Mouse (Mus musculus) kidney, embryonic 16.5 days (tissue): ENCODE measurements around the gene Nptxr. TPM values are rescaled to one million over a fixed set of nuclear protein-coding genes. Genes with fewer than 3 reads are reported as not detected.

Experiments used
- ATAC-seq: fragments of 200-750 bp; cut with Nextera tagmentation; 2 replicates; pipeline ENCODE4 v1.8.0; 2017; ENCODE audit warnings: moderate TSS enrichment; ENCODE audit not compliant: low FRiP score, low TSS enrichment
- H3K27ac ChIP-seq: fragments of 300-500 bp; sonication (generic); 2 replicates; pipeline ENCODE4 v1.5.1; 2014; ENCODE audit warnings: low read length
- H3K27me3 ChIP-seq: fragments of 300-500 bp; sonication (generic); 2 replicates; pipeline ENCODE4 v1.6.1; 2014; ENCODE audit warnings: low read length, control low read depth, mixed read lengths; ENCODE audit not compliant: insufficient read depth
- H3K36me3 ChIP-seq: fragments of 300-500 bp; sonication (generic); 2 replicates; pipeline ENCODE4 v1.6.1; 2014; ENCODE audit warnings: low read length, control low read depth, mixed read lengths; ENCODE audit not compliant: insufficient read depth
- H3K4me1 ChIP-seq: fragments of 300-500 bp; sonication (generic); 2 replicates; pipeline ENCODE4 v1.6.1; 2014; ENCODE audit warnings: low read length, control low read depth, mixed read lengths; ENCODE audit not compliant: insufficient read depth
- H3K4me2 ChIP-seq: fragments of 300-500 bp; sonication (generic); replicated peaks from 2 replicates; pipeline ENCODE4 v1.6.1; 2014; ENCODE audit warnings: low read depth, low read length
- H3K4me3 ChIP-seq: fragments of 300-500 bp; sonication (generic); 2 replicates; pipeline ENCODE4 v1.5.1; 2014; ENCODE audit warnings: mild to moderate bottlenecking, low read length
- H3K9ac ChIP-seq: fragments of 300-500 bp; sonication (generic); replicated peaks from 2 replicates; pipeline ENCODE4 v1.6.1; 2014; ENCODE audit warnings: low read length
- H3K9me3 ChIP-seq: fragments of 300-500 bp; sonication (generic); 2 replicates; pipeline ENCODE4 v1.6.1; 2016; ENCODE audit warnings: low read length, control low read depth
- WGBS: fragments of 180-500 bp; shearing (Covaris S2); extraction: QIAGEN DNeasy Blood & Tissue Kit; methylation state at CpG from one replicate; pipeline ENCODE4 v1.1.7; 2014; 5-methylcytosine and 5-hydroxymethylcytosine counted together
- polyA plus RNA-seq: library from polyadenylated mRNA; unstranded; fragments of >200 nt; fragmentation: Nextera tagmentation; extraction: Ambion mirVana; gene quantifications from 2 replicates; pipeline ENCODE4 v1.2.1, GENCODE M21; 2015

Gene Nptxr
- polyA plus RNA-seq, 1 experiment from 2014 or later = 1.9 TPM

DNA sequence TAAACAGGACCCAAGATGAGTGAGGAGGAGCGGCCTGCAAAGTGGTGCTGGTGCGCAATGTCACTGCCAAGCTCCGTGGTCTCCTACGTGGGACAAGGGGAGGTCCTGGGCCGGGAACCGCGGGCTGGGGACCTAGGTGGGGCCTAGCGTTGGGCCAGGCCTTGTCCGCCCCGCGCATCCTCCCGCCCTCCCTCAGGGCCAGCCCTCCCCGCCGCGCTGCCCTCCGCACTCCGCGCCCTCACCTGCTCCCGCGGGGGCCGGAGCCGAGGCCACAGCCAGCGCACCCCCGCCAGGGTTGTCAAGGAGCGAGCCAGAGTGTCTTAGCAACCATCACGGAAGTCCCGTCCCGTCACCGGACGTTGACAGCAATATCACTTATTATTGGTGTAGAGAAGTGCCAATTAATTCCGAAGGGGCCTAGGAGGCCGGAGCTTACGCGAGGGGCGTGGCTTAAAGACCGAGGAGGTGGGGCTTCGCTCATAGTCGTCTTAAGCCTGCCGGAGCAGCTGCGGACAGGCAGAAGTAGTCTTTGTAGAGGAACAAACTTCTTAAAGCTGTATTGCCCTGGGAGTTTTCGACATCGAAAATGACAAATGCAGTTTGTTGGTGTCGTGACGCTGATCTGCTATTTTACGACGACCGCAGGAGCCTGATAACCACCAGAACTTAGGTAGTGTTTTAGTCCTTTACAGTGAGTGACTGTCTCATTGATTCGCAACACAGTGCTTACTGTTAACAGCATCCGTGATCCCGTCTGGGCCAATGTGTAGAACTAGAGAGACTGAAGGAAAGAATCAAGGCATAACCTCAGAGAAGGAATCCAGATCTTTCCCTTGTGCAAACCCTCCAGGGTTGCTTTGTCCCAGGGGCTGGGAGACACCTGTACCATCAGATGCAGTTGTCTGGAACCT is 30.2 kb downstream of the Nptxr start:
- no peaks in the 10 kb centered on the region for H3K9me3 ChIP-seq
- H3K27ac ChIP-seq = peak overlapping the region; percentile 69
- H3K9ac ChIP-seq = peak overlapping the region; percentile 81
- under 1% methylated on average over 45 of the region's 50 CpGs for WGBS
- peak; percentile 99 for ATAC-seq
- H3K4me2 ChIP-seq = peak overlapping the region; percentile 57
- no peaks in the 10 kb centered on the region for H3K36me3 ChIP-seq
- peak overlapping the region; percentile 70 for H3K4me3 ChIP-seq
- peaks cover 16% of the 10 kb centered on the region for H3K4me1 ChIP-seq
- H3K27me3 ChIP-seq = no peaks in the 10 kb centered on the region

DNA sequence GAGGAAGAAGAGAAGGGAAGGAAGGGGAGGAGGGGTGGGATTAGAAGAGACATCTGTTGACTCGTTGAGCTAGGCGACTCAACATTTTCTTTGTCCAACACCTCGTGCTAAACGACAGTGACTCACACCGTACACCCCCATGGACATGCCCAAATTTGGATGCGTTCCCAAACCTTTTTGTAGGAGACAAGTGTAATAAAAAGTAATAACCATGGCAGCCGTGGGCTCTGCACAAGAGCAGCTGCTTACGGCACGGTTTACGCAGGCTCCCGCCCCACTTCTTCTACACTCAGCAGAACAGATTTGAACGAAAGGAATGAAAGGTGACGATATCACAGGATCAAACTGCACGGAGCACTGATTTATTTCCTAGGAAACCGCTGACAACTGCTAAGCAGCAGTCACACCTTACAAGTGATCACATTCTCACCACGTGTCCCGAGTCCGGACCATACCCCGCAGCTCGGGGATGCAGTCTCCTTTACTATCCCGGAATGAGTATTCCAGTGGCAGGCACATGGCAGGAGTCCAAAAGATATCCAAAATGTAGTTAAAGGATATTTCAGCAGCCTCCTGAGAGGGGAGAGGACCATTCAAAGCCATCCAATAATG is 33.8 kb downstream of the Nptxr start:
- no peak for ATAC-seq
- H3K9me3 ChIP-seq = no peaks in the 10 kb centered on the region
- WGBS = 39% methylated on average over 21 of the region's 21 CpGs

DNA sequence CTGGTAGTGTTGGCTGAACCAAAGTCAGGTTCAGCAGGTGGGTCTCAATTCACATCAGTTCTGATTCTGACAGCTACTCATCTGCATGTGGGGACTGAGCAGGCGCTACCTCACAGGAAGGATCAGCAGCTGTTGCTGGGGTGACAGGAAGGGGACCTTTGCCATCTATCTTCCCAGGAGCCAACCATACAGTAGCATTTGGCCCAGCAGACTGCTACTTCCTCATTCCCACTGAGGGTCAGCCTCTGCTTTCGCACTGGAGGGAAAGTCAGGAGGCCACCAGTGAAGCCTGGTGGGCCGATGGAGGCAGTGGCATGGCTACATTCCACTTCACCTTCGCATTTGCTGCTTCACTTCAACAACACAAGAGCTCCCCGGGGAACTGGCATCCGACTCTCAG is 36.3 kb downstream of the Nptxr start:
- Histone ChIP-seq H3K4me1 (peaks cover 6% of the 10 kb centered on the region), H3K9ac (no peak overlapping the region), H3K27me3 (no peaks in the 10 kb centered on the region), H3K4me3 (no peak overlapping the region), H3K36me3 (peaks cover 9% of the 10 kb centered on the region; the same call in 1 of the 2 replicates), H3K4me2 (no peak overlapping the region), H3K9me3 (no peaks in the 10 kb centered on the region), H3K27ac (no peak overlapping the region)
- WGBS = 68% methylated on average over 6 of the region's 6 CpGs
- ATAC-seq = no peak

More for the DNA sequence above, 33.8 kb downstream of the Nptxr start:
- H3K4me2 ChIP-seq = no peak overlapping the region
- peaks cover 16% of the 10 kb centered on the region for H3K4me1 ChIP-seq
- H3K27ac ChIP-seq = no peak overlapping the region
- no peaks in the 10 kb centered on the region for H3K36me3 ChIP-seq
- no peak overlapping the region for H3K9ac ChIP-seq
- H3K4me3 ChIP-seq = no peak overlapping the region
- no peaks in the 10 kb centered on the region for H3K27me3 ChIP-seq

DNA sequence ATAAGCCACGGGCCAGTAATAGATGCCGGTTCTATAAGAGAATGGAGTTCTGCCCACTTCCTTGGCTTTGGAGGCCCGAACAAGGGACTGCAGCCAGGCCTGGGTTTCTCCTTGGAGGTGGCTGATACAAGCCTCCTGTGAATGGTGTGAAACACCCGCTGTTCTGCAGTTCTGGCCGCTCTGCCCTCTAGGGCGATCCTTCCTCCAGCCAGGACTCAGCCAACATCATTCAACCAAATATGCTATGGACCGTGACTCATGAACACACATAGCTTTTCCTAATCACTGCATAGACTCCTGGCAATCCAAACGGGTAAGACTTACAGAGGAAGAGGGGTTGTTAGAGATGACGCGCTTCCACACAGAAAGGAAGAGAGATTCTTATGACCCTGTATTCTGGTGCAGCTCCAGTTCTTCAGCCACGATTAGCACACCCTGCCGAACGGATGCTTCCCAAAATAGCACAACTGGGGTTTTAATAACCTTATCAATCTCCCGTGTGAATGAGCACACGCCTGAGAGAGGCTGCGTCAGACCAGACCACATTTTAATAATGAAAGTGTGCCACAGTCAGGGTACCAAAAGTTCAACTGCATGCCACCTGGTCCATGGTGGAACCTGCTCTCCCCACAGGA is 37.1 kb downstream of the Nptxr start:
- Histone ChIP-seq H3K27me3 (no peaks in the 10 kb centered on the region), H3K27ac (no peak overlapping the region), H3K4me1 (0 out of 2 replicates have a peak, but pooled peaks cover 3% of the 10 kb centered on the region), H3K9ac (no peak overlapping the region), H3K4me2 (no peak overlapping the region), H3K9me3 (no peaks in the 10 kb centered on the region), H3K4me3 (no peak overlapping the region), H3K36me3 (peaks cover 17% of the 10 kb centered on the region)
- WGBS = 79% methylated on average over 16 of the region's 16 CpGs
- ATAC-seq = no peak

DNA sequence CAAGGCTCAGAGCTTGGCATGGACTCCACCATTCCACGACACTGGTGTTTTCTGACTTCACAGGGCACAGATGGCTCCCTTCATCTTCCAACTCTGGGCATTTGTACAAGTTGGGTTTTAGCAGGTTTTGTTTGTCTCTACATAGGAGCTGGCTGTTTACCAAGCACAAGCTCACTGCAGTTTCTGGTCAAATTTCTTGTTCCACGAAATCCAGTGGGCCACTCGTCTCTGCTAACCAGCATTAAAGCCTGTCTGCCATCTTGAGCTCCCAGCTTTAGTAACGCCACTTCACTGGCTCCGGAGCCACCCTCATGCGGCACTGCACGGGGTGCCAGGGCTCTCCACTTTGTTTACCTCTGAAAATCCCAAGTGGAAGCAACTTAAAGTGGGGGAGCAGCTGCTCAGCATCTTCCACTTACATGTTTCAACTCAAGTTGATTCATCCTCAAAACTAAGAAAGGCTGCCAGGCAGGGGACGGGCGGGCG is 37.9 kb downstream of the Nptxr start:
- H3K27ac ChIP-seq = no peak overlapping the region
- no peaks in the 10 kb centered on the region for H3K9me3 ChIP-seq
- H3K4me1 ChIP-seq = 0 out of 2 replicates have a peak, but pooled peaks cover 3% of the 10 kb centered on the region
- H3K4me3 ChIP-seq = no peak overlapping the region
- WGBS = 84% methylated on average over 10 of the region's 10 CpGs
- no peak overlapping the region for H3K4me2 ChIP-seq
- H3K9ac ChIP-seq = no peak overlapping the region
- no peak for ATAC-seq
- no peaks in the 10 kb centered on the region for H3K27me3 ChIP-seq
- H3K36me3 ChIP-seq = peaks cover 24% of the 10 kb centered on the region

DNA sequence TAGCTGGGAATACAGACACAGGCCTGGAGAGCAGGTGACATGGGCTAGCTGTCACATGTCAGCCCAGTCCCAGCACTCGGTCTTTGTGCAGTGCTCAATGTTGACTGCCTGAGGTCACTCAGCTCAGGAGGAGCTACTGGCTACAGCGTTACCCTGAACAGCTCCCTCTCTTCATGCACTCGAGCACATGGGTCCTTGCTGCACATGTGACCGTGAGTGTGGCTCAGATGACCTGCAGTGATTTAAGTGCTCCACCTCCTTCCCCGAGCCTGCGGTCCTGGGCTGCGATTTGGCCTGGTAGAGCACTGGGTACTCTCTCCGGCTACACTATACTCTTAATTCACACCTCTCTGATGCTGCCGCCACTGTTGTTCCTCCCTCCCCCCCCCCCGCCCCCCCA is 38.4 kb downstream of the Nptxr start:
- Histone ChIP-seq H3K27me3 (no peaks in the 10 kb centered on the region), H3K9ac (no peak overlapping the region), H3K4me3 (no peak overlapping the region), H3K36me3 (peaks cover 25% of the 10 kb centered on the region), H3K27ac (no peak overlapping the region), H3K4me2 (no peak overlapping the region), H3K9me3 (no peaks in the 10 kb centered on the region), H3K4me1 (0 out of 2 replicates have a peak, but pooled peaks cover 3% of the 10 kb centered on the region)
- ATAC-seq = no peak
- 25% methylated on average over 8 of the region's 10 CpGs for WGBS

DNA sequence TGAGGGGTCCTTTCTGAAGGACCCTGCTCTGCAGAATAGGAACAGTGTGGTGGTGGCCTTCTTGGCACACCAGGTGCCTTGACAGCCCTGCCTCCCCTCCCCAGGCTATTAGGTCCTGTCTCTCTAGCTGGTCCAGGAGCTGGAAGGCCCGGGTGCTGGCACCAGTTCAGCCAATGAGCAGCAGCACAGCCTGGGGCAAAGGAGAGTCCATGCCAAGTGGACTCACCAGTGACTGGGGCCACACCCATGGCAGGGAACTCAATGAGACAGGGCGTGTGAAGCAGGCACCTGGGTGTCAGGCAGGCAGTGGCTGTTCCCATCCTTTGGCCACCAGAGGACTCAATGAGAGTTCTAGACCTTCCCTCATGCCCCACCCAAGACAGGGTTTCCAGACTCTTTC is 39.2 kb downstream of the Nptxr start:
- ATAC-seq = no peak
- Histone ChIP-seq H3K4me1 (0 out of 2 replicates have a peak, but pooled peaks cover 3% of the 10 kb centered on the region), H3K27me3 (no peaks in the 10 kb centered on the region), H3K4me2 (no peak overlapping the region), H3K36me3 (peaks cover 25% of the 10 kb centered on the region), H3K27ac (no peak overlapping the region), H3K4me3 (no peak overlapping the region), H3K9ac (no peak overlapping the region), H3K9me3 (no peaks in the 10 kb centered on the region)
- 83% methylated on average over 2 of the region's 2 CpGs for WGBS

DNA sequence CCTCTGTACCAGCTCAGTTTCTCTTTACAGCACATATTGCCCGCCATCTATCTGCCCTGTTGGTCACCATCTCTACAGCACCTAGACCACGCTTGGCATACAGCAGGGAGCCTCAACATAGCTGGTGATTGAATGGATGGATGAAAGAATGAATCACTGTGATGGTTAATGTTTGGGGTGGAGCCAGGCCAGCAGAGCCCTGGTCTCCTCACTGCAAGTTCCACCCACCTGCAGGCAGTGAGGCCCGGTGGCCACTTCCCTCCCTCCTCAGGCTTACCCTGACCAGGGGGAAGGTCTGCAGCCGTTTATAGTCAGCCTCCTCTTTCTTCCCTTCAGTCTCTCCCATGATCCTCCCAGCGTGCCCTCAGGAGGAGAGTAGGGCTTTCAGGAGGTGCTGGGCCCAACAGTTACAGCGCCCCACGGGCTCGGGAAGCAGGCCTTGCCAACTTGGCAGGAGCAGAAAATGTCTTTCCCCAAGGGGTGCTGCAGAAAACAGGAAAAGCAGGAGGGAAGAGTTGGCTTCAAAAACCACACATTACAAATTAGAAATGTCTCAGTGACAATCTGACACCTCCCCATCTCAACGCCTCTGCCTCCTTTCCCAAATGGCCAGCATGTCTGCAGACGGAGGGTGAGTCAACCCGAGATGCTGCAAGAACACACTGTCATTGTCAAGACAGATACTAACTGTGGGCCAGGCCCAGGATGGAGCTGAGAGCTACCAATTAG is 39.9 kb downstream of the Nptxr start:
- ATAC-seq = no peak
- 75% methylated on average over 11 of the region's 11 CpGs for WGBS

DNA sequence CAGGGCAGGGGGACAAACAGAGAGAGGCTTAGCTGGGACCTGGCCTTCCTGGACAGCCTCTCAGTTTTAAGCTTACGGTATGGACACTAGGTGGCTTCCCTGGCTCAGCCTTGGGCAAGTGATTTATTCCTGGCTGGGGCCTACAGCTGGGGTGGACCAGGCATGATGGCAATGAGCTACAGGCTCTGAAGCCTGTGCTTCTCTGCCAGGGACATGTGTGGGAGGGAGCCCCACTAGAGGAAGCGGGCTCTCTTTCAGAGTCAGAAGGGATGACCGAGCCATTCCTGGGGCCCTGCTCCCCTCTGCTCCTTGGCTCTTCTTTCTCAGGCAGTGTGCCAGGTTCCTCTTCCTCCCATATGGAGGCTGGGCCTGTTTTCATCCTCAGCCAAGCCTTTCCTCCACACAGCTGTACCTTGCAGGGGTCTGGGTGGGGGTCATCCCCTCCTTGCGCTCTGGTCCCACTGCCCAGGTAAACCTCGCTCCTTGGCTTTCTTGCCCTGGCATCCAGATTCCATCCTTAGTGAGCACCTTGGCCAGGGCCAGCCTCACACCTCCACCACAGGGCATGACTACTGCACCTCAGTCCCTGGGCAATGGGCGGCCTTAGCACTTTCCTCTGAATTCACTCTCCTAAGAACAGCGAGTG is 40.8 kb downstream of the Nptxr start:
- Histone ChIP-seq H3K9ac (no peak overlapping the region), H3K36me3 (peaks cover 25% of the 10 kb centered on the region), H3K4me2 (no peak overlapping the region), H3K4me3 (no peak overlapping the region), H3K9me3 (no peaks in the 10 kb centered on the region), H3K27ac (no peak overlapping the region), H3K27me3 (no peaks in the 10 kb centered on the region), H3K4me1 (0 out of 2 replicates have a peak, but pooled peaks cover 3% of the 10 kb centered on the region)
- peak; percentile 37; the same call in 1 of the 2 replicates for ATAC-seq
- 68% methylated on average over 7 of the region's 7 CpGs for WGBS

More for the DNA sequence above, 39.9 kb downstream of the Nptxr start:
- Histone ChIP-seq H3K4me2 (no peak overlapping the region), H3K27me3 (no peaks in the 10 kb centered on the region), H3K4me1 (0 out of 2 replicates have a peak, but pooled peaks cover 3% of the 10 kb centered on the region), H3K4me3 (no peak overlapping the region), H3K9ac (no peak overlapping the region), H3K27ac (no peak overlapping the region), H3K9me3 (no peaks in the 10 kb centered on the region), H3K36me3 (peaks cover 25% of the 10 kb centered on the region)
